Mouse (Mus musculus) hindbrain, embryonic 13.5 days (tissue): ENCODE measurements around the gene Kmt5b. TPM values are rescaled to one million over a fixed set of nuclear protein-coding genes. Genes with fewer than 3 reads are reported as not detected.

Source experiments
- ATAC-seq: fragments of 200-750 bp; cut with Nextera tagmentation; 2 replicates; pipeline ENCODE4 v1.8.0; 2017; ENCODE audit warnings: moderate TSS enrichment; ENCODE audit not compliant: low FRiP score
- H3K27ac ChIP-seq: fragments of 300-500 bp; sonication (generic); 2 replicates; pipeline ENCODE4 v1.5.1; 2015; ENCODE audit warnings: inconsistent platforms, mild to moderate bottlenecking, moderate library complexity
- H3K27me3 ChIP-seq: fragments of 300-500 bp; sonication (generic); 2 replicates; pipeline ENCODE4 v1.6.1; 2015; ENCODE audit warnings: mild to moderate bottlenecking, inconsistent platforms
- H3K36me3 ChIP-seq: fragments of 300-500 bp; sonication (generic); 2 replicates; pipeline ENCODE4 v1.6.1; 2015; ENCODE audit warnings: mild to moderate bottlenecking, inconsistent platforms
- H3K4me1 ChIP-seq: fragments of 300-500 bp; sonication (generic); replicated peaks from 2 replicates; pipeline ENCODE4 v1.6.1; 2015; ENCODE audit warnings: inconsistent platforms
- H3K4me2 ChIP-seq: fragments of 300-500 bp; sonication (generic); 2 replicates; pipeline ENCODE4 v1.6.1; 2015; ENCODE audit warnings: inconsistent platforms, mild to moderate bottlenecking, moderate library complexity
- H3K4me3 ChIP-seq: fragments of 300-500 bp; sonication (generic); 2 replicates; pipeline ENCODE4 v1.5.1; 2015; ENCODE audit warnings: mild to moderate bottlenecking, inconsistent platforms
- H3K9ac ChIP-seq: fragments of 300-500 bp; sonication (generic); 2 replicates; pipeline ENCODE4 v1.6.1; 2015; ENCODE audit warnings: mild to moderate bottlenecking, inconsistent platforms
- H3K9me3 ChIP-seq: fragments of 300-500 bp; sonication (generic); 2 replicates; pipeline ENCODE4 v1.6.1; 2016; ENCODE audit warnings: inconsistent platforms
- WGBS: fragments of 180-500 bp; shearing (Covaris S2); methylation state at CpG from one replicate; pipeline ENCODE4 v1.1.7; 2015; 5-methylcytosine and 5-hydroxymethylcytosine counted together
- polyA plus RNA-seq: library from polyadenylated mRNA; unstranded; fragments of >200 nt; fragmentation: Nextera tagmentation; extraction: Ambion mirVana; gene quantifications from 2 replicates; pipeline ENCODE4 v1.2.1, GENCODE M21; 2015

The Kmt5b gene
- polyA plus RNA-seq: 54.4 and 57.5 TPM in 2 replicates

DNA sequence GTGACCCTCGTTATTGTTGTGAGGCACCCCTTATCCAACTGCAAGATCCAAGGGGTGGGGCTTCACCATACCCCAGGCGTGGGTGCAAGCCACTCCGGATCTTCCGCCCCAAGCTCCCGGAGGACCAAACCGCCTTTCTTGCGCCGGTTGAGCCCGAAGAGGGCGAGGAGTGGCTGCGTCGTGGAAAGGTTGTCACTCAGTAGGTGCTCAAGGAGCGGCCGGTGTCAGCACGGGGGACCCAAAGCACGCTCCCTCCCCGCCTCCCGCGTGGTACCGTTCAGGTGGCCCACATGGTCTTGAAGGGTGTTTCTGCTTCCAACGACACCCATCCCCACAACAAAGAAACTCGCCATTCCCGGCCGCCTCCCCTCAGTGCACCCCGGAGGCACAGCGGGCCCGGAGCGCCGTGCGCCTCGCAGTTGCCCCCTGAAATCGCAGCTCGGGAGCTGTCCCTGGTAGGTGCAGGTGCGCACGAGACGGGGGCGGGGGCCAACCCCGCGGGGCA lies at the start of gene Kmt5b:
TSS of gene Kmt5b (plus strand) at position 146 of the 505 bp plus-strand sequence.
- Histone ChIP-seq H3K9me3 (no peaks in the 10 kb centered on the region), H3K9ac (peak within 1 kb of the TSS; percentile 100), H3K4me2 (peak within 1 kb of the TSS; percentile 70), H3K4me1 (peaks cover 35% of the 10 kb centered on the region), H3K4me3 (peak within 1 kb of the TSS; percentile 90), H3K36me3 (no peaks in the 10 kb centered on the region), H3K27me3 (no peaks in the 10 kb centered on the region), H3K27ac (peak within 1 kb of the TSS; percentile 100)
- ATAC-seq: peak; percentile 64
- WGBS: under 1% methylated on average over 39 of the region's 39 CpGs

DNA sequence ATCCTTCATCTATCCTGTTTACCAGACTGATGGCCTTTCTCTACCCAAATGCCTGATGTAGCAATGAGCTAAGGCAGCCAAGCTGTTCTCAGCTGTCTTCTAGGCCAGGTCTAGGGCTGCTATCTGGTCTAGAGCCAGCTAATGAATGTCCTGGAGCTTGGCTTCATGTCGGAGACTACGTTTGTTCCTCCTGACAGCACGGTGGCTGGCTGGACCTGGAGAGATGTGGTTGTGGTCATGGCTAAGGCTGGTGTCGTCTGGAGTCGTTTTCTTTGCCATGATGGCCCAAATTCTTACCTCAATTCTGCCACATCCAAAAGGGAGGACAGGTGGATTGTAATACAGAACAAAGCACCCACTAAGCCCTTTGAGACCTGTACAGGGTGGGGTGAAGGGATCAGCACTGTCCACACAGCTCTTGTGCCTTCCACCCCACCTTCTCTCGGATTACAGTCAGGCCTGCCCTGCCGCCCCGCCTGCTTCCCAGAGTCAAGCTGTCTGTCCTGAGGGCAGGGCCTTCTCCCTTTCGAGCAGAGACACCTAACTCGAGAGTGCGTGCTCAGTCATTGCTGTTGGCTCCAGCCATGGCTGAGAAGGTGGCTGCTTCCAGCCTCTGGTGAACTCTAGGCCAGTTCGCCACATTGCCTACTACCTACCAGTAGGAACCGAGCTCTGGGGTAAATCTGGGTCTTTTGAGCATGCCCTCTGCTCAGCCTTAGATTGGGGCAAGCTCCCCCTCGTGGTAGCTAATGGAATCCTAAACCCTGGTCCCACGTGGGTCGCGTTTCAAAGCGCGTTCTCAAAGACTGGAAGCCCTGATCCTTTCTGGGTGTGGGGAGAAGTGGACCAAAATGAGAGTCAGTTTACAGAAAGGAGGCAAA lies 48.5 kb upstream of the Kmt5b start:
- H3K9me3 ChIP-seq: no peaks in the 10 kb centered on the region
- H3K27ac ChIP-seq: no peak overlapping the region
- WGBS: 42% methylated on average over 19 of the region's 19 CpGs
- peak overlapping the region; percentile 58 for H3K9ac ChIP-seq
- peak; percentile 57; the same call in 1 of the 2 replicates for ATAC-seq
- peaks cover 45% of the 10 kb centered on the region for H3K36me3 ChIP-seq
- peak overlapping the region; percentile 36 for H3K4me3 ChIP-seq
- peak overlapping the region; percentile 63 for H3K4me2 ChIP-seq
- no peaks in the 10 kb centered on the region for H3K27me3 ChIP-seq
- peaks cover 20% of the 10 kb centered on the region for H3K4me1 ChIP-seq

DNA sequence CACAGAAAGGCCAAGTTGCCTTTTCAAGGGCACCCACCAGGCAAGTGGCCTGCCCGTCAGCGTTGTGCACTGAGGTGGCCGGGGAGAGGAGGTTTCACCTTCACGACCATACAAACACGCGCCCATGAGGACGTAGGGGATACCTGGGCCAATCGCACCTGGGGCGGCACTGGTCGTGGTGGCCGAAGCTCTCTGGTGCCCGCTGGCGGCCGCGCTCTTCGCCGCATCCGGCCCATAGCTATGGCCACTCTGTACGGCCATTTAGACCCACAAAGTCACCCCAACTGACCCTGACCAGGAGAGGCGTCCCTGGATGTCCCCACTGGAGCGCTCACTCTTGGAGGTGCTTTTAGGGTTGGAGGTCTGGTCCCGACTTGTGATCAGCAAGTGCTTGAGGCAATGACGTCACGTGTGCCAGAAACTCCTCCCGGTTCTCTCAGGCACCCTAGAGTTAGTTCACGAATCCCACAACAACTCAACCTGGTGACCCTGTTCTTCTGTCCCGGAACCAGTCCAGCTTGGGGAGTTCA lies 47.8 kb upstream of the Kmt5b start:
- 2% methylated on average over 27 of the region's 27 CpGs for WGBS
- ATAC-seq: peak; percentile 59
- Histone ChIP-seq H3K27me3 (no peaks in the 10 kb centered on the region), H3K4me1 (peaks cover 17% of the 10 kb centered on the region), H3K4me3 (peak overlapping the region; percentile 36), H3K36me3 (peaks cover 41% of the 10 kb centered on the region), H3K9ac (peak overlapping the region; percentile 58), H3K27ac (no peak overlapping the region), H3K4me2 (peak overlapping the region; percentile 63), H3K9me3 (no peaks in the 10 kb centered on the region)

DNA sequence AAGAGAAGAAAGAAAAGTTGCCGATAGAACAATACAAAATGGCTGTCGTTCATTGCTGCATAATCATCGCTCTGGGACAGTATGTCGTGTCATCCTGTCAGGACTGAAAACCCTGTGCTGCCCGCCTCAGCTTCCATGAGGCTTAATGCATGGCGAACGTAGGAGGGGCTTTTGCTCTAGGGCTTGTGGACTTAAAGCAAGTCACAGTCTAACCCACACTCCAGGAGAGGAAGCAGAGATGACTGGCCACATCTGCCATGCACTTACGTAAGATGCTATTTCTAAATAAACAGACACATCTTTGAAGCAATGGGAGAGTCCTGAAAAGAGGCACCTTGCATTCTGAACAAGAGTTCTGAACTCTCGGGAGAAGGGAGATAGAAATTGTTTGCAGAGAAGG lies 44.1 kb upstream of the Kmt5b start:
- no peak overlapping the region for H3K27ac ChIP-seq
- no peak overlapping the region for H3K9ac ChIP-seq
- H3K9me3 ChIP-seq: no peaks in the 10 kb centered on the region
- peaks cover 14% of the 10 kb centered on the region for H3K4me1 ChIP-seq
- no peak overlapping the region for H3K4me2 ChIP-seq
- H3K36me3 ChIP-seq: peaks cover 4% of the 10 kb centered on the region
- 93% methylated on average over 9 of the region's 9 CpGs for WGBS
- H3K4me3 ChIP-seq: no peak overlapping the region
- no peak for ATAC-seq
- no peaks in the 10 kb centered on the region for H3K27me3 ChIP-seq

DNA sequence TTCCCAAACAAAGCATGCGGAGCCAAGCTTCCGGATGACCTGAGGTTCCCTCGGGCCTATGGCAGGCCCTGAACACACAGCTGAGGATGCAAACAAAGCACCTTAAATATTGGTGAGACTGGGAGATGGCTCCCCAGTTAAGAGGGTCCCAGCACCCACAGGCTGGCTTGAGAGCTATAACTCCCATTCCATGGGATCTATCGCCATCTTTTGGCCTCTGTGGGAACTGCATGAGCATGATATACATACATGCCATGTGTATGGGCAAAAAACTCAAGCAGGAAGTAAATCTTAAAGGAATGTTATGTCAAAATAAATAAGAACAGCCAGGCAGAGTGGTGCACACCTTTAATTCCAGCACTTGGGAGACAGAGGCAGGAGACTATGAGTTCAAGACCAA lies 43.3 kb upstream of the Kmt5b start:
- WGBS: 77% methylated on average over 4 of the region's 4 CpGs
- ATAC-seq: no peak

DNA sequence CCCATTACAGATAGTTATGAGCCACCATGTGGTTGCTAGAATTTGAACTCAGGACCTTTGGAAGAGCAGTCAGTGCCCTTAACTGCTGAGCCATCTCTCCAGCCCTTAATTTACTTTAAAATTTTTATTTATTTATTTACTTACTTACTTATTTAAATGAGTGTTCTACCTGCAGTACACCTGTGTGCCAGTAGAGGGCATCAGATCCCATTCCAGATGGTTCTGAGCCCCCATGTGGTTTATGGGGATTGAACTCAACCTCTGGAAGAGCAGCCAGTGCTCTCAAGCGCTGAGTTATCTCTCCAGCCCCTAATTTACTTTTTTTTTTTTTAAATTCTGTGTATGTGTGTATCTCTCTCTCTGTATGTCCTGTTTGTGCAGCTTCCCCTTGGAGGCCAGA lies 42.4 kb upstream of the Kmt5b start:
- WGBS: 19% methylated on average over 1 of the region's 1 CpGs
- no peak for ATAC-seq
- Histone ChIP-seq H3K4me1 (peaks cover 3% of the 10 kb centered on the region; the same call in 1 of the 2 replicates), H3K9ac (no peak overlapping the region), H3K4me2 (no peak overlapping the region), H3K4me3 (no peak overlapping the region), H3K36me3 (no peaks in the 10 kb centered on the region), H3K9me3 (no peaks in the 10 kb centered on the region), H3K27me3 (no peaks in the 10 kb centered on the region), H3K27ac (no peak overlapping the region)

More for the DNA sequence above, 43.3 kb upstream of the Kmt5b start:
- Histone ChIP-seq H3K9me3 (no peaks in the 10 kb centered on the region), H3K36me3 (no peaks in the 10 kb centered on the region), H3K27me3 (no peaks in the 10 kb centered on the region), H3K27ac (no peak overlapping the region), H3K4me3 (no peak overlapping the region), H3K4me1 (peaks cover 12% of the 10 kb centered on the region), H3K4me2 (no peak overlapping the region), H3K9ac (no peak overlapping the region)

DNA sequence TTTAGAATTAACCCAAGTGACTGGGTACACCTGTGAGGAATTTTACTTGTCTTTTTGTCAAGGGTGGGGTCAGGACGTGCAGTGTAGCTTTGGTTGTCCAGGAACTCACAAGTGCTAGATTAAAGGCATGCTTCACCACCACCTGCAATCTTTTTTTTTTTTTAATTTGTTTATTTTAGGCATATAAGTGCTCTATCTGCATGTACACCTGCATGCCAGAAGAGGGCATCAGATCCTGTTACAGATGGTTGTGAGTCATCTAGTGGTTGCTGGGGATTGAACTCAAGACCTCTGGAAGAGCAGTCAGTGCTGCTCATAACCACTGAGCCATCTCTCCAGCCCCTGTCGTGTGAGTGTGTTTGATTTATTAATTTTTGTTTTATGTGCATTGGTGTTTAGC lies 38.3 kb upstream of the Kmt5b start:
- 77% methylated on average over 2 of the region's 2 CpGs for WGBS
- H3K4me1 ChIP-seq: no peaks in the 10 kb centered on the region
- no peak overlapping the region for H3K27ac ChIP-seq
- no peak overlapping the region for H3K4me3 ChIP-seq
- H3K9me3 ChIP-seq: no peaks in the 10 kb centered on the region
- H3K36me3 ChIP-seq: no peaks in the 10 kb centered on the region
- H3K4me2 ChIP-seq: no peak overlapping the region
- ATAC-seq: no peak
- H3K9ac ChIP-seq: no peak overlapping the region
- no peaks in the 10 kb centered on the region for H3K27me3 ChIP-seq

DNA sequence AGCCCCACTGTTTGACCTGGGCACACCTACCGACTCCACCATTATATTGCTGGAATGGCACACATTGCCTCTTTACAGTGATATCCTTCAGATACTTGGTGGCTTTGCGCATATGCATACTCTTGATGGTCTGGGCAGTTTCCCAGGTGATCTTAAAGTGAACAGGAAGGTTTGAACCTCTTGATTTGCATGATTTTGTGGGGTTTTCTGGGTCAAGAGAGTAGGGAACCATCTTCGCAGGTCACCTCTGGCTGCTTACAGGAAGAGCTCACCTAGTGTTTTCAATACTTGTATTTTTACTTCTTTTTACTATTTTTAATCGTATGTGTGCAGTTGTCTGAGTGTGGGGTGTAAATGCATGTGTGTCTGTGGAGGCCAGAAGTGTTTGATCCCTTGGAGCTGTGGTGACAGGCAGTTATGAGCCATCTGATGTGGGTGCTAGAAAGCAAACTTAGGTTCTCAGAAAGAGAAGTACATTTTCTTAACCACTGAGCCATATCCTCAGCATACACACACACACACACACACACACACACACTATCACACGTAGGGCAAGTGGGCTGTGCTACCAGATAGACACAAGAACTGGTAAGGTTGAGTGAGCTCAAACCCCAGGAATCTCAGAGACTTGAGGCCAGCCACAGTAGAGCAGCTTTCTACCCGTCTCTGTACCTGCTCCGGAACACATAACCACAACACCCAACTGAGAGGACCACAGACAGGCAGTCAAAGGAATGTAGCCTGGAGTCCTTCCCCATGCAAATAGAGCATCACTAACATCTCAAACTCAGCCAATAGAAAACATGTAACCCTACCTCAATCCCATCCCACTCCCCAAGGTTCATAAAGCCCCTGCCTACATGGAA lies 36.2 kb upstream of the Kmt5b start:
- no peaks in the 10 kb centered on the region for H3K27me3 ChIP-seq
- H3K9ac ChIP-seq: no peak overlapping the region
- no peaks in the 10 kb centered on the region for H3K4me1 ChIP-seq
- H3K4me2 ChIP-seq: no peak overlapping the region
- H3K27ac ChIP-seq: no peak overlapping the region
- WGBS: 87% methylated on average over 7 of the region's 7 CpGs
- no peaks in the 10 kb centered on the region for H3K9me3 ChIP-seq
- ATAC-seq: no peak
- H3K36me3 ChIP-seq: no peaks in the 10 kb centered on the region
- H3K4me3 ChIP-seq: no peak overlapping the region

DNA sequence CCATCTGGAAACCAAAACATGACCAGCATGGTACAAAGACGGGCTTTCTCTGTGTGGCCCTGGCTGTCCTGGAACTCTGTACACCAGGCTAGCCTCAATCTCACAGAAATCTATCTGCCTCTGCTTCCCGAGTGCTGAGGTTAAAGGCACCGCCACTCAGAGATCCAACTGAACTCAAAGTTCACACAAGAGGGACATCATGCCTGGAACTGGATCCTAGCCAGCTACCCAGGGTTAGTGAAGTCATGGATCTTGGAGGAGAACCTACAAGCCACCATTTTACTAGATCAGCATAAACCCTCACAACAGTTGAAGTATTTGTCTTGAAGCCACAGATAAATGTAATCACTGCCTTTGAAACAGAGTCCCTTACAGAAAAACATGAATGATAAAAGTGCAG lies 31.2 kb upstream of the Kmt5b start:
- H3K4me3 ChIP-seq: no peak overlapping the region
- no peaks in the 10 kb centered on the region for H3K36me3 ChIP-seq
- H3K4me1 ChIP-seq: no peaks in the 10 kb centered on the region
- no peaks in the 10 kb centered on the region for H3K27me3 ChIP-seq
- ATAC-seq: no peak
- no peak overlapping the region for H3K4me2 ChIP-seq
- 91% methylated on average over 3 of the region's 3 CpGs for WGBS
- no peak overlapping the region for H3K27ac ChIP-seq
- no peaks in the 10 kb centered on the region for H3K9me3 ChIP-seq
- H3K9ac ChIP-seq: no peak overlapping the region

DNA sequence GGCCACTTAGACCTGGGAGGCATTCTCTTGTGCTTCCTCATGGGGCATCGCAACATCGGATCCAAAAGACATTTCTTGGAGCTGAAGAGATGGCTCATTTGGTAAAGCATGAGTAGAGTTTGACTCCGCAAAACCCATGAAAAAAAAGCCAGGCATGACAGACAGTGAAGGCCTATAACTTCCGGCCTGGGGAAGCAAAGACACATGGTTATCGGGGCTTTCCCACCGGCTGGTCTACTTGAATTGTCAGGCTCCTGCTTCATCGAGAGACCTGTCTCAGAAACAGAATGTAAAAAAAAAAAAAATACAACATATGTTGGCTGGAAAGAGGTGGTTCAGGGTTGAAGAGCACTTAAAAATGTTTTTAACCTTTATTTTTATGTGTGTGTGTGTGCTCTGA lies 27.6 kb upstream of the Kmt5b start:
- 93% methylated on average over 7 of the region's 7 CpGs for WGBS
- no peaks in the 10 kb centered on the region for H3K9me3 ChIP-seq
- H3K27ac ChIP-seq: no peak overlapping the region
- H3K4me1 ChIP-seq: peaks cover 13% of the 10 kb centered on the region
- H3K36me3 ChIP-seq: no peaks in the 10 kb centered on the region
- no peak for ATAC-seq
- no peak overlapping the region for H3K9ac ChIP-seq
- H3K4me2 ChIP-seq: no peak overlapping the region
- no peak overlapping the region for H3K4me3 ChIP-seq
- H3K27me3 ChIP-seq: no peaks in the 10 kb centered on the region

DNA sequence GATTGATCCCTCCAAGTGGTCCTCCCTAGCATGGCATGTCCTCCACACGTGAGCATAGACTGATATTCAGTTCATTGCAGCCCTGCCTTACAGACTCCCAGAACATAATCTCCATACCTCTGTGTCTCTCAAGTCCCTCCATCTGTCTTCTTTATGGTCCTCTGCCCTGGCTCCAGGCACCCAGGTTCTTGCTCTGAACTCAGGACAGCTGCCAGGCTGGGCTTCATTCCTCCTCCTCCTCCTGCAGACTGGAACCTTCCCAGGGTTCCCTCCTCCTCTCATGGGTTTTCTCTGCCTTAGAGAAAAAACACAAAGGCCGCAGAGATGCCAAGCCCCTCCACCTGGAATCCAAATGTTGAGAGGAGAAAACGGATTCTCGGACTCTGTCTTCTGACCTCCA lies 24.5 kb upstream of the Kmt5b start:
- 38% methylated on average over 4 of the region's 4 CpGs for WGBS
- Histone ChIP-seq H3K27ac (peak overlapping the region; percentile 70), H3K9me3 (0 out of 2 replicates have a peak, but pooled peaks cover 6% of the 10 kb centered on the region), H3K4me2 (peak overlapping the region; percentile 62), H3K4me1 (peaks cover 13% of the 10 kb centered on the region), H3K27me3 (no peaks in the 10 kb centered on the region), H3K9ac (0 out of 2 replicates have a peak overlapping the region, but pooled peaks have one; percentile 30), H3K4me3 (no peak overlapping the region), H3K36me3 (no peaks in the 10 kb centered on the region)
- ATAC-seq: no peak

DNA sequence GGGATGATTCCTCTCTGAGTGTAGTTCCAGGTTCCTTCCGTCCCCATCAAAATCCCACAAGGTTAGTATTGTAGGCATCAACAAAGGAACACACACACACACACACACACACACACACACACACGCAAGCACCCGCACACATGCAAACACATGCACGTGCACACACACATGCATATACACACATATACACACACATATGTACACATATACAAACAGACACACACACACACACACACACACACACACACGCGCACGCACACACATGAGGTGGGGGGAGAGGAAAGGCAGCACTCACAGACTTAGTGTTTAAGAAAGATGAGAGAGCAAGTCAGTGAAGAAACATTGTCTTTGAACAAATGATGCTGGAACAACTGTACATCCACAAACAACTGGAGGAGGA lies 23.9 kb upstream of the Kmt5b start:
- Histone ChIP-seq H3K4me2 (peak overlapping the region; percentile 62), H3K4me1 (peaks cover 13% of the 10 kb centered on the region), H3K9me3 (0 out of 2 replicates have a peak, but pooled peaks cover 6% of the 10 kb centered on the region), H3K27me3 (no peaks in the 10 kb centered on the region), H3K9ac (peak overlapping the region; percentile 84), H3K27ac (peak overlapping the region; percentile 97), H3K36me3 (no peaks in the 10 kb centered on the region), H3K4me3 (peak overlapping the region; percentile 52)
- 74% methylated on average over 7 of the region's 7 CpGs for WGBS
- peak; percentile 59; the same call in 1 of the 2 replicates for ATAC-seq
